Mouse (Mus musculus) heart, embryonic 15.5 days (tissue): ENCODE measurements around the gene Nova2. TPM values are rescaled to one million over a fixed set of nuclear protein-coding genes. Genes with fewer than 3 reads are reported as not detected.

Experiments used
- ATAC-seq: fragments of 200-750 bp; cut with Nextera tagmentation; replicated peaks from 2 replicates; pipeline ENCODE4 v1.8.0; 2017; ENCODE audit warnings: low read depth, moderate TSS enrichment; ENCODE audit not compliant: insufficient number of reproducible peaks, insufficient read depth, low FRiP score
- H3K27ac ChIP-seq: fragments of 300-500 bp; sonication (generic); 2 replicates; pipeline ENCODE4 v1.5.1; 2015; ENCODE audit warnings: mild to moderate bottlenecking, inconsistent platforms
- H3K27me3 ChIP-seq: fragments of 300-500 bp; sonication (generic); 2 replicates; pipeline ENCODE4 v1.6.1; 2015; ENCODE audit warnings: inconsistent platforms
- H3K36me3 ChIP-seq: fragments of 300-500 bp; sonication (generic); 2 replicates; pipeline ENCODE4 v1.6.1; 2015; ENCODE audit warnings: mild to moderate bottlenecking, inconsistent platforms
- H3K4me1 ChIP-seq: fragments of 300-500 bp; sonication (generic); replicated peaks from 2 replicates; pipeline ENCODE4 v1.6.1; 2015; ENCODE audit warnings: inconsistent platforms
- H3K4me2 ChIP-seq: fragments of 300-500 bp; sonication (generic); 2 replicates; pipeline ENCODE4 v1.6.1; 2015; ENCODE audit warnings: inconsistent platforms, mild to moderate bottlenecking, moderate library complexity
- H3K4me3 ChIP-seq: fragments of 300-500 bp; sonication (generic); 2 replicates; pipeline ENCODE4 v1.5.1; 2015; ENCODE audit warnings: mild to moderate bottlenecking, inconsistent platforms
- H3K9ac ChIP-seq: fragments of 300-500 bp; sonication (generic); 2 replicates; pipeline ENCODE4 v1.6.1; 2015; ENCODE audit warnings: mild to moderate bottlenecking, inconsistent platforms
- H3K9me3 ChIP-seq: fragments of 300-500 bp; sonication (generic); replicated peaks from 2 replicates; pipeline ENCODE4 v1.6.1; 2016; ENCODE audit warnings: inconsistent platforms
- WGBS: fragments of 180-500 bp; shearing (Covaris S2); methylation state at CpG from one replicate; pipeline ENCODE4 v1.1.7; 2015; ENCODE audit warnings: mixed read lengths; 5-methylcytosine and 5-hydroxymethylcytosine counted together
- polyA plus RNA-seq: library from polyadenylated mRNA; unstranded; fragments of >200 nt; fragmentation: Nextera tagmentation; extraction: Ambion mirVana; gene quantifications from 2 replicates; pipeline ENCODE4 v1.2.1, GENCODE M21; 2015

Gene Nova2
- polyA plus RNA-seq, 1 experiment from 2014 or later, result 0.53 TPM

- H3K4me1 ChIP-seq, result peaks cover 60% of the 10 kb centered on the region
Observed at GRCm38 (mm10) chr7:19002848-19003498, 77.3 kb downstream of the Nova2 start.

GRCm38 (mm10) chr7:19003902-19004630, 78.4 kb downstream of the Nova2 start, which contains the start of gene Irf2bp1:
Gene Irf2bp1, plus strand, starts transcription at chr7:19004044.
- WGBS, result under 1% methylated on average over 83 of the region's 90 CpGs

More at GRCm38 (mm10) chr7:19002848-19003498, 77.3 kb downstream of the Nova2 start:
- Histone ChIP-seq H3K4me2 (peak overlapping the region; percentile 93), H3K36me3 (peaks cover 22% of the 10 kb centered on the region), H3K9me3 (no peaks in the 10 kb centered on the region), H3K27me3 (no peaks in the 10 kb centered on the region), H3K27ac (peak overlapping the region; percentile 77), H3K4me3 (peak overlapping the region; percentile 48), H3K9ac (peak overlapping the region; percentile 70)
- 2% methylated on average over 17 of the region's 17 CpGs for WGBS
- peak; percentile 41; the same call in 1 of the 2 replicates for ATAC-seq

GRCm38 (mm10) chr7:19004631-19005079, 79.0 kb downstream of the Nova2 start:
- no peaks in the 10 kb centered on the region for H3K9me3 ChIP-seq
- H3K27ac ChIP-seq, result peak overlapping the region; percentile 95
- H3K27me3 ChIP-seq, result no peaks in the 10 kb centered on the region
- peaks cover 22% of the 10 kb centered on the region for H3K36me3 ChIP-seq
- H3K9ac ChIP-seq, result peak overlapping the region; percentile 89
- 4% methylated on average over 34 of the region's 34 CpGs for WGBS
- peak; percentile 0; the same call in 1 of the 2 replicates for ATAC-seq
- H3K4me1 ChIP-seq, result peaks cover 60% of the 10 kb centered on the region
- H3K4me2 ChIP-seq, result peak overlapping the region; percentile 93
- H3K4me3 ChIP-seq, result peak overlapping the region; percentile 77

More at GRCm38 (mm10) chr7:19003902-19004630, 78.4 kb downstream of the Nova2 start, which contains the start of gene Irf2bp1:
- peak; percentile 68 for ATAC-seq
- H3K27me3 ChIP-seq, result no peaks in the 10 kb centered on the region
- H3K9me3 ChIP-seq, result no peaks in the 10 kb centered on the region
- H3K4me1 ChIP-seq, result peaks cover 60% of the 10 kb centered on the region
- H3K27ac ChIP-seq, result peak within 1 kb of the TSS; percentile 95
- H3K4me2 ChIP-seq, result peak within 1 kb of the TSS; percentile 93
- peaks cover 22% of the 10 kb centered on the region for H3K36me3 ChIP-seq
- H3K4me3 ChIP-seq, result peak within 1 kb of the TSS; percentile 77
- peak within 1 kb of the TSS; percentile 89 for H3K9ac ChIP-seq

GRCm38 (mm10) chr7:19005417-19006121, 79.9 kb downstream of the Nova2 start:
- H3K4me3 ChIP-seq, result peak overlapping the region; percentile 77
- WGBS, result 79% methylated on average over 34 of the region's 34 CpGs
- H3K27ac ChIP-seq, result no peak overlapping the region

GRCm38 (mm10) chr7:19006476-19006875, 80.8 kb downstream of the Nova2 start:
- no peak overlapping the region for H3K9ac ChIP-seq
- peaks cover 53% of the 10 kb centered on the region for H3K4me1 ChIP-seq
- H3K9me3 ChIP-seq, result no peaks in the 10 kb centered on the region
- 3% methylated on average over 12 of the region's 12 CpGs for WGBS
- peaks cover 22% of the 10 kb centered on the region for H3K36me3 ChIP-seq
- ATAC-seq, result no peak
- no peak overlapping the region for H3K4me3 ChIP-seq
- H3K27me3 ChIP-seq, result no peaks in the 10 kb centered on the region
- no peak overlapping the region for H3K27ac ChIP-seq
- peak overlapping the region; percentile 93 for H3K4me2 ChIP-seq

More at GRCm38 (mm10) chr7:19005417-19006121, 79.9 kb downstream of the Nova2 start:
- no peak for ATAC-seq
- Histone ChIP-seq H3K4me2 (peak overlapping the region; percentile 93), H3K27me3 (no peaks in the 10 kb centered on the region), H3K36me3 (peaks cover 22% of the 10 kb centered on the region), H3K9ac (no peak overlapping the region), H3K9me3 (no peaks in the 10 kb centered on the region), H3K4me1 (peaks cover 57% of the 10 kb centered on the region)

- WGBS, result 68% methylated on average over 13 of the region's 13 CpGs
- Histone ChIP-seq H3K27ac (no peak overlapping the region), H3K4me2 (no peak overlapping the region), H3K4me1 (peaks cover 53% of the 10 kb centered on the region), H3K4me3 (no peak overlapping the region), H3K9me3 (no peaks in the 10 kb centered on the region), H3K27me3 (no peaks in the 10 kb centered on the region), H3K9ac (no peak overlapping the region), H3K36me3 (peaks cover 22% of the 10 kb centered on the region)
- ATAC-seq, result no peak
Observed at GRCm38 (mm10) chr7:19007026-19007977, 81.6 kb downstream of the Nova2 start.

DNA sequence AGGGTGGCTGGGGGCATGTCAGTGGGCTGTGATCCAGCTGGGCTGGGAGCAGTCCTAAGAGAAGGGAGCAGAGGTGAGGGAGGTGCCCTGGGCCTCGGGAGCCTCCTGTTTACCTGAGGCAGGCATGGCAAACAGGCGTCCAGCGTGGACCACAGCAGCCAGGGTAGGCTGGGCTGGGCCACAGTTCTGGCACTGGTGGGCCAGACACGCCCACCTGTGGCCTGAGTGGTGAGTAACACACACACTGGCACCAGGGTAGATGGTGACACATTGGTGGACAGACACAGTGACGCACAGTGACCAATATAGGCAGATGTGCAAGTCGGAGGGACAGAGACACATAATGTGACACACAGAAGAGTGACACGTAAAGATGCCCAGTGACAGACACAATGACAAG, 84.9 kb downstream of the Nova2 start:
- no peaks in the 10 kb centered on the region for H3K9me3 ChIP-seq
- 74% methylated on average over 7 of the region's 7 CpGs for whole genome bisulfite sequencing
- no peaks in the 10 kb centered on the region for H3K27me3 ChIP-seq
- H3K4me2 ChIP-seq, result no peak overlapping the region
- no peak overlapping the region for H3K27ac ChIP-seq
- H3K9ac ChIP-seq, result no peak overlapping the region
- ATAC-seq, result no peak
- no peak overlapping the region for H3K4me3 ChIP-seq
- H3K36me3 ChIP-seq, result peaks cover 16% of the 10 kb centered on the region
- H3K4me1 ChIP-seq, result peaks cover 37% of the 10 kb centered on the region

GRCm38 (mm10) chr7:19012025-19012621, 86.4 kb downstream of the Nova2 start:
- peak overlapping the region; percentile 92 for H3K4me2 ChIP-seq
- H3K9ac ChIP-seq, result peak overlapping the region; percentile 73
- peaks cover 22% of the 10 kb centered on the region for H3K4me1 ChIP-seq
- H3K9me3 ChIP-seq, result no peaks in the 10 kb centered on the region
- no peaks in the 10 kb centered on the region for H3K27me3 ChIP-seq
- under 1% methylated on average over 31 of the region's 31 CpGs for WGBS
- peaks cover 6% of the 10 kb centered on the region; the same call in 1 of the 2 replicates for H3K36me3 ChIP-seq
- H3K27ac ChIP-seq, result peak overlapping the region; percentile 75
- peak overlapping the region; percentile 53 for H3K4me3 ChIP-seq
- ATAC-seq, result peak; percentile 51; the same call in 1 of the 2 replicates

DNA sequence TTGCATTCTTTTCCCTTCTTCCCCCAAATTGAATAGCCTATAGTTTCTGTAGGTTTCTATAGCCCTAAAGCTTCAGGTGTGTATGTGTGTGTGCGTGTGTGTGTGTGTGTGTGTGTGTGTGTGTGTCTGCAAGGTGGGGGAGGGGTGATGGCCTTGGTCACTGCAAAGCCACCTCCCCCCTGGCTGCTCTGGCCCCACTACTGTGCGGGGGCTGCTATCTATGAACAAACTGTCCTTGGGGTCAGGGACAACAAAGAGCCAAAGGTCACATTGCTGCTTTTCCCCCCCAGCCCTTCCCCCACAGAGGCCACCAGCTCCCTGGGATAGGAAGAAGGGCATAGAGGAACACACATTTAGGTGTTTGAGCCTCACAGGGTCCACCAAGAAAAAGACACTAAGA, 87.2 kb downstream of the Nova2 start:
- ATAC-seq, result no peak

DNA sequence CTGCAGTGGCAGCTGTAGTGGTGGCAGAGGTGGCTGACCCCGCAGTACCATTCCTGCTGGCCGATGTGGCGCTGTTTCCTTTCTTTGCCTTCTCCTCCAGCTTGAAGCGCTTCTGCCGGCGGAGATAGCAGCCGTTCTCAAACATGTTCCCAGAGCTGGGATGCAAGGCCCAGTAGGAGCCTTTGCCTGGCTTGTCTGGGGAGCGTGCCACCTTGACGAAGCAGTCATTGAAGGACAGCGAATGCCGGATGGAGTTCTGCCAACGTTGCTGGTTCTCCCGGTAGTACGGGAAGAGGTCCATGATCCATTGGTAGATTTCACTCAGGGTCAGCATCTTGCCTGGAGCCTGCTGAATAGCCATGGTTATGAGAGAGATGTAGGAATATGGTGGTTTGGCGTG, 88.8 kb downstream of the Nova2 start:
- Histone ChIP-seq H3K4me3 (no peak overlapping the region), H3K4me2 (no peak overlapping the region), H3K27ac (no peak overlapping the region), H3K4me1 (peaks cover 16% of the 10 kb centered on the region), H3K9me3 (no peaks in the 10 kb centered on the region), H3K9ac (no peak overlapping the region), H3K36me3 (no peaks in the 10 kb centered on the region), H3K27me3 (no peaks in the 10 kb centered on the region)
- 50% methylated on average over 15 of the region's 15 CpGs for WGBS
- ATAC-seq, result no peak

More for the DNA sequence above, 87.2 kb downstream of the Nova2 start:
- no peaks in the 10 kb centered on the region for H3K27me3 ChIP-seq
- H3K9me3 ChIP-seq, result no peaks in the 10 kb centered on the region
- no peak overlapping the region for H3K4me2 ChIP-seq
- WGBS, result 36% methylated on average over 2 of the region's 2 CpGs
- no peak overlapping the region for H3K9ac ChIP-seq
- no peaks in the 10 kb centered on the region for H3K36me3 ChIP-seq
- H3K4me1 ChIP-seq, result peaks cover 16% of the 10 kb centered on the region
- H3K27ac ChIP-seq, result no peak overlapping the region
- no peak overlapping the region for H3K4me3 ChIP-seq
